Mouse (Mus musculus) bone marrow macrophage, adult 2 months (primary cell): ENCODE results near the gene Mpp6.

Experiments
- CTCF ChIP-seq: IDR thresholded peaks from 2 replicates; pipeline ENCODE4 v1.5.1; 2012; ENCODE audit warnings: low read depth, mild to moderate bottlenecking, low read length, moderate library complexity
- POLR2A ChIP-seq: IDR thresholded peaks from 2 replicates; pipeline ENCODE4 v1.6.1; 2012; ENCODE audit warnings: mild to moderate bottlenecking, low read depth, low read length, borderline replicate concordance

DNA sequence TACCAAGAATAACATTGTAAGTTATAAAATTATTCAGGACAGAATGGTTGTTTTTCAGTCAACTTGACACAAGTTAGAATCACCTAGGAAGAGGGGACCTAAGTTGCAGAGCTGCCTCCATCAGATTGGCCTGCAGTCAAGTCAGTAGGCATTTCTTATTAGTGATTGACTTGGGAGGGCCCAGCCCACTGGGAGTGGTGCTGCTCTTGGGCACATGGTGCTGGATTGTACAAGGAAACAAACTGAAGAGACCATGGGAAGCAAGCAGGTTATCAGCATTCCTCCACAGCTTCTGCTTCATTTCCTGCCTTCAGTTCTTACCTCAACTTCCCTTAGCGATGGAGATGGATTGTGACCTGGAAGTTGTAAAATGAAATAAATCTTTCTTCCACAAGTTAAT lies 10.9 kb downstream of the Mpp6 start:
- TF ChIP-seq POLR2A (no peak), CTCF (no peak)
